Mouse (Mus musculus) hindbrain, embryonic 11.5 days (tissue): ENCODE data around the gene Mas1. TPM values are rescaled to one million over a fixed set of nuclear protein-coding genes. Genes with fewer than 3 reads are reported as not detected.

Experiments used
- polyA plus RNA-seq: library from polyadenylated mRNA; unstranded; fragments of >200 nt; fragmentation: Nextera tagmentation; extraction: Ambion mirVana; gene quantifications from 2 replicates; pipeline ENCODE4 v1.2.1, GENCODE M21; 2014

Gene Mas1
- polyA plus RNA-seq, 1 experiment from 2014 or later = 0.14 TPM

Other genes with a start within 250 kb of the Mas1 start
- not detected in 2 replicates for gene Slc22a1, start 192.3 kb downstream of the Mas1 start, polyA plus RNA-seq
- 16.9 and 18.7 TPM in 2 replicates for gene Igf2r, start 98.5 kb downstream of the Mas1 start, polyA plus RNA-seq
- not detected in 2 replicates for gene Mrgprh, start 7.9 kb upstream of the Mas1 start, polyA plus RNA-seq
- 1.0 and 1.5 TPM in 2 replicates for gene Pnldc1, start 42.1 kb upstream of the Mas1 start, polyA plus RNA-seq
- 546 and 558 TPM in 2 replicates for gene Tcp1, start 47.6 kb upstream of the Mas1 start, polyA plus RNA-seq
- gene Mrpl18, start 48.2 kb upstream of the Mas1 start, polyA plus RNA-seq = 162 and 171 TPM in 2 replicates
- gene Acat3, start 72.5 kb upstream of the Mas1 start, polyA plus RNA-seq = 0.71 and 1.2 TPM in 2 replicates
- 244 and 372 TPM in 2 replicates for gene Acat2, start 92.6 kb upstream of the Mas1 start, polyA plus RNA-seq
- gene Wtap, start 126.0 kb upstream of the Mas1 start, polyA plus RNA-seq = 130 and 133 TPM in 2 replicates
- 120 and 127 TPM in 2 replicates for gene Sod2, start 138.7 kb upstream of the Mas1 start, polyA plus RNA-seq
- 0.25 TPM in 1 of 2 replicates, not detected in the other for gene Gpr31b, start 184.2 kb upstream of the Mas1 start, polyA plus RNA-seq
- gene Tcp10b, start 193.0 kb upstream of the Mas1 start, polyA plus RNA-seq = 0.23 TPM in 1 of 2 replicates, not detected in the other